Mouse (Mus musculus) thymus, adult 2 months (tissue): Measurements from ENCODE around the gene Olfr128.

Experiments used
- CTCF ChIP-seq: fragments of 200-500 bp; IDR thresholded peaks from 2 replicates; pipeline ENCODE4 v1.5.1; 2012; ENCODE audit warnings: mild to moderate bottlenecking, control low read depth, low read length, moderate library complexity, borderline replicate concordance; ENCODE audit not compliant: control insufficient read depth, poor library complexity, insufficient read depth; ENCODE audit errors: extremely low read depth
- POLR2A ChIP-seq: fragments of 200-500 bp; IDR thresholded peaks from 2 replicates; pipeline ENCODE4 v1.6.1; 2012; ENCODE audit warnings: mild to moderate bottlenecking, low read length, control low read depth, moderate library complexity; ENCODE audit not compliant: control insufficient read depth, poor library complexity, insufficient read depth; ENCODE audit errors: extremely low read depth

DNA sequence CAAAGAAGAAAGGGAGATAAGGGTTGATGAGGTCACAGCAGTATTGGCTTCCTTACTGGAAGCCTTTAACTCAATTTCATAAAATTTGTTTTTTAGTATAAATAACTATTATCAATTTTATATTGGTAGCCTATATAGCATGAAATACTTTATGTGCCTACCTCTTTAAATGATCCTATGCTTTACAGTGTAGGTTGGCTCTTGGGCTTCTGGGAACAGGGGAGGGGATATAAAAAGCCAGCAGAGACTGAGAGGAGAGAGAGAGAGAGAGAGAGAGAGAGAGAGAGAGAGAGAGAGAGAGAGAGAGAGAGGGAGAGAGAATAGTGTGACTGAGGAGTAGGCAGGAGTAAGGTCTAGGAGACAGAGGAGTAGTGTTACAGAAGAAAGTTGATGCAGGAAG is at the start of gene Olfr128:
- TF ChIP-seq CTCF (no peak), POLR2A (no peak)
